Mouse (Mus musculus) midbrain, embryonic 14.5 days (tissue): ENCODE data around the gene Kcne1. TPM values are rescaled to one million over a fixed set of nuclear protein-coding genes. Genes with fewer than 3 reads are reported as not detected.

Experiments used
- ATAC-seq: fragments of 200-750 bp; cut with Nextera tagmentation; 2 replicates; pipeline ENCODE4 v1.8.0; 2017; ENCODE audit warnings: moderate number of reproducible peaks, moderate library complexity; ENCODE audit not compliant: low FRiP score, low TSS enrichment
- DNase-seq: peaks from one replicate; pipeline ENCODE4 v3.0.0-alpha.2; 2015
- H3K27ac ChIP-seq: fragments of 300-500 bp; sonication (generic); replicated peaks from 2 replicates; pipeline ENCODE4 v1.5.1; 2014; ENCODE audit warnings: mild to moderate bottlenecking, low read depth, low read length, moderate library complexity
- H3K27me3 ChIP-seq: fragments of 300-500 bp; sonication (generic); 2 replicates; pipeline ENCODE4 v1.6.1; 2014; ENCODE audit warnings: low read length, control low read depth, mixed read lengths; ENCODE audit not compliant: control insufficient read depth, insufficient read depth
- H3K36me3 ChIP-seq: fragments of 300-500 bp; sonication (generic); 2 replicates; pipeline ENCODE4 v1.6.1; 2014; ENCODE audit warnings: low read length, control low read depth; ENCODE audit not compliant: control insufficient read depth, insufficient read depth
- H3K4me1 ChIP-seq: fragments of 300-500 bp; sonication (generic); 2 replicates; pipeline ENCODE4 v1.6.1; 2014; ENCODE audit warnings: mild to moderate bottlenecking, antibody characterized with exemption, low read length, control low read depth; ENCODE audit not compliant: control insufficient read depth, insufficient read depth
- H3K4me2 ChIP-seq: fragments of 300-500 bp; sonication (generic); 2 replicates; pipeline ENCODE4 v1.6.1; 2014; ENCODE audit warnings: mild to moderate bottlenecking, low read length, moderate library complexity
- H3K4me3 ChIP-seq: fragments of 300-500 bp; sonication (generic); replicated peaks from 2 replicates; pipeline ENCODE4 v1.5.1; 2014; ENCODE audit warnings: low read depth, low read length
- H3K9ac ChIP-seq: fragments of 300-500 bp; sonication (generic); replicated peaks from 2 replicates; pipeline ENCODE4 v1.6.1; 2014; ENCODE audit warnings: mild to moderate bottlenecking, low read length, moderate library complexity
- H3K9me3 ChIP-seq: fragments of 300-500 bp; sonication (generic); 2 replicates; pipeline ENCODE4 v1.6.1; 2016; ENCODE audit warnings: low read length, control low read depth, mixed read lengths; ENCODE audit not compliant: control insufficient read depth
- WGBS: fragments of 180-500 bp; shearing (Covaris S2); extraction: QIAGEN DNeasy Blood & Tissue Kit; methylation state at CpG from one replicate; pipeline ENCODE4 v1.1.7; 2014; 5-methylcytosine and 5-hydroxymethylcytosine counted together
- polyA plus RNA-seq: library from polyadenylated mRNA; unstranded; fragments of >200 nt; fragmentation: Nextera tagmentation; extraction: Ambion mirVana; gene quantifications from 2 replicates; pipeline ENCODE4 v1.2.1, GENCODE M21; 2014

Gene Kcne1
- polyA plus RNA-seq, 1 experiment from 2014 or later, result not detected

DNA sequence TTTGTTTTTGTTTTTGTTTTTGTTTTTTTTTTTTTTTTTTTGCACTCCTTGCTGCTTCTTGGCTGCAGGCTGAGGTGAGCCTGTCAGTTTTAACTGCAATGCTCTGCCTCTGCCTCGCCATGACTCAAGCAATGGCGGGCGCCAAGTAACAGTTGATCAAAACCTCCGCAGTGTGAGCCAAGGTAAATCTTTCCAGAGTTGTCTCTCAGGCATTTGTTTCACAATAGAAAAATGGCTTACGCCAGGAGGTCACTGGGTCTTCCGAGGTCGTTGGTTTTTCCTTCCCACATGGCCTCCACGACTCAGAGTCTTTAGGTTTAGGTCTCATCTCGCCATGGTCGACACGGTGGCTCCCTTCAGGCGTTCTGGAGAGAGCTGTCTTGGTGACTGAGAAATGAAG lies 6.0 kb downstream of the Kcne1 start:
- no peak for ATAC-seq
- H3K36me3 ChIP-seq, result no peaks in the 10 kb centered on the region
- H3K9ac ChIP-seq, result no peak overlapping the region
- 0 out of 2 replicates have a peak, but pooled peaks cover 3% of the 10 kb centered on the region for H3K4me1 ChIP-seq
- no peak overlapping the region for H3K4me2 ChIP-seq
- no peaks in the 10 kb centered on the region for H3K27me3 ChIP-seq
- 89% methylated on average over 12 of the region's 12 CpGs for WGBS
- H3K9me3 ChIP-seq, result no peaks in the 10 kb centered on the region; the same call in 1 of the 2 replicates
- no peak overlapping the region for H3K4me3 ChIP-seq
- no peak overlapping the region for H3K27ac ChIP-seq
- DNase-seq, result no peak

DNA sequence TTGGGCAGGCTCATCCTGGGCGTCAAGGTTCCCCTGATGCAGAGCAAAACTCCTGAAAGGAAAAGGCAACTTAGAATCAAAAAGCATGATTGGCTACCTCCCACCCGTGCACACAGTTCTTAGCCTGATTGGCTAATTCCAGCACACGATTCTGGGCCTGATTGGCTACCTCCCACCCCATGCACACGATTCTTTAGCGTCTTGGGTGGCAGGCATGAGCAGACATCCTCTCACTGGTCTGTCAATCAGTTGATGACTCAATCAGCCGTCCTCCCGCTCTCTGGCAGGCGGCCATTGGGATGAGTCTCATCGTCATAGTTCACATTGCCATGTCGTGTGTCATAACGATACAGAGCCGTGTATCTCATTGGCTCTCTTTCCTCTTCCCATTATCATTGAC lies 10.3 kb downstream of the Kcne1 start:
- Histone ChIP-seq H3K9ac (no peak overlapping the region), H3K36me3 (no peaks in the 10 kb centered on the region), H3K27ac (no peak overlapping the region), H3K9me3 (no peaks in the 10 kb centered on the region; the same call in 1 of the 2 replicates), H3K4me2 (no peak overlapping the region; the same call in 1 of the 2 replicates), H3K4me3 (no peak overlapping the region), H3K27me3 (no peaks in the 10 kb centered on the region), H3K4me1 (no peaks in the 10 kb centered on the region; the same call in 1 of the 2 replicates)
- 44% methylated on average over 12 of the region's 12 CpGs for WGBS
- DNase-seq, result peak; percentile 65
- no peak; the same call in 1 of the 2 replicates for ATAC-seq

DNA sequence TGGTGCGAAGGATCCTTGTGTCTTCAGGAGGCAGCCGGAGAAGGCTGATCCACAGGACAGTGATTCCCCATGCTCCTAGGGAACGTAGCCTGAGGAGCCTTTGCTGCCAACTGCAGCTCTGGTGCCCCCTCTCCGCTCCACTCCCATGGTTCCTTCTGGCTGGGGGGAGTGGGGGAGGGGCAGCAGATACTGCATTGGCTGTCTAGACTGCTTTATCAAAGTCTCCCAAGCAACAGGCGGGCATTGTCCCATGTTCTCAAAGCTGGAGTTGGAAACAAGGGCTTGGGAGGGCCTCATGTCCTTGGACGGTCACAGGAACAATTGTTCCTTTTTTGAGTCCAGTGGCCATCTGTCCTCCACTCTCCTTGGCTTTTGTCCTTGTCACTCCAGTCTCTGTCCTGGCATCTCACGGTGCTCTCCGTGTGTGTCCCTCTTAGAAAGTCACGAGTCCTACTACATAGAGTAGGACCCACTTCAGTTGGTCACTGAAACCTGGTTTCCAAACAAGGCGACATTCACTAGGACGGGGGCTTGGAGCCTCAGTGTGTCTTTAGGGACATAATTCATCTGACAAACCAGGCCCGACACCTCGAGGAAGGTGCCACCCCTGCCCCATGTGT lies 12.9 kb downstream of the Kcne1 start:
- Histone ChIP-seq H3K36me3 (no peaks in the 10 kb centered on the region), H3K4me2 (no peak overlapping the region), H3K9me3 (no peaks in the 10 kb centered on the region; the same call in 1 of the 2 replicates), H3K4me3 (no peak overlapping the region), H3K27ac (no peak overlapping the region), H3K27me3 (no peaks in the 10 kb centered on the region), H3K9ac (no peak overlapping the region), H3K4me1 (peaks cover 2% of the 10 kb centered on the region; the same call in 1 of the 2 replicates)
- DNase-seq (peak; percentile 61), ATAC-seq (no peak)
- WGBS, result 49% methylated on average over 13 of the region's 13 CpGs

DNA sequence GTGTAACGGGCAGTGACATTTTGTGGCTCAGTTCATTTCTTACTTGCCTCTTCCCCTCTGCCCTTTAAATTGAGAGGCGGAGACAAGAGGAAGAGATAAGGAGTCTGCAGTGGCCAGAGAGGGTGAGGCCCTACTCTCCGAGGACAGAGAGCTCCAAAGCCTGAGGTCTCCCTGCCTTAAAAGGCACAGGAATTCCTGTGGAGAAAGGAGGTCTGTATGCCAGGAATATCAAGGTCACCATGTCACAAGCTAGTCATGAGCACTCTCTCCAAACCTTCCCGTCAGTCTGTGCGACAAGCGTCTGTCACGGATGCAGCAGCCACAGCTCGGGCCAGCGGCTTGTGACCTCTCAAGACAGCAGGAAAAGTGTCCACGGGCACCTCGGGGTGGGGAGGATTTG lies 14.1 kb downstream of the Kcne1 start:
- no peak for ATAC-seq
- no peak for DNase-seq
- no peak overlapping the region for H3K4me3 ChIP-seq
- H3K4me1 ChIP-seq, result peaks cover 6% of the 10 kb centered on the region; the same call in 1 of the 2 replicates
- whole genome bisulfite sequencing, result 71% methylated on average over 11 of the region's 11 CpGs
- no peak overlapping the region for H3K4me2 ChIP-seq
- no peaks in the 10 kb centered on the region; the same call in 1 of the 2 replicates for H3K9me3 ChIP-seq
- no peaks in the 10 kb centered on the region for H3K36me3 ChIP-seq
- H3K9ac ChIP-seq, result no peak overlapping the region
- H3K27ac ChIP-seq, result no peak overlapping the region
- H3K27me3 ChIP-seq, result no peaks in the 10 kb centered on the region

DNA sequence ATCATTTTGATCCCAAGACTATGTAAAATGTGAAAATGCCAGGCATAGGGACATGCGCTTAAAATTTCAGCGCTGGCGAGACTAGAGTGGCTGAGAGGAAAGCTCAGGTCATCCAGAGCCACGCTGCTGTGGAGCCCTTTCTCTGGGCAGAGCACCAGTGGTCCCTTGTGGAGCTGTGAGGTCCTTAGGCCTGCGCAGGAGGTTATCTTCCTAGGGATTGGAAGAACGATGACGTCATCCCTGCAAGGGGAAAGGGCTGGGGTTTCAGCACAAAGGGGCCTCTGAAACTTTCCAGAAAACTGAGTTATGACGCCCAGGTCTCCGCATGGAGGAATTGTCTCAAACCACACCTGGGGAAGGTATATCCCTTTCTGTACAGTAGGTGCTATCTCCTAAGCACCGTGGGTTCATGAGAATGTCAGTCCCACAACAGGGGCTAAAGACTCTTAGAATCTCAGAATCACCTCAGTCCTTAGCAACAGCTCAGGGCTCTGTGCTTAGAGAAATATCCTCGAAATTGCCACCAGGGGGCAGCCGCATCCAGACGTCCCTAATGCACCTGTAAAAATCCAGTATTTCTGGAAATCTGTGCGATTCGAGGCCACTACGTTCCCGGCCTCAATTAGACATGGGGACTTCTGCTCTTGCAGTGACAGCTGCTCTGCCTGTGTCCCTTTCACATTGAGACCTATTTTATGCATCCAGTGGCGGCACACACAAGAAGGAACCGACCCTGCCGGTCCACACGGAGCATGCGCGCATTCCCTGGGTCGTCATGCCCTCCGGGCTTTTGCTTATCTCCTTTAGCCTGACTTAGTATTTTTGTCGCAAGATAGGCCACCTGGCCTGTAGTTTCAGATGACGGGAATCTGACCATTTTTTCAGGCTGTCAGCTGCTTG lies 18.4 kb downstream of the Kcne1 start:
- Histone ChIP-seq H3K4me2 (peak overlapping the region; percentile 52), H3K36me3 (no peaks in the 10 kb centered on the region), H3K4me3 (peak overlapping the region; percentile 28), H3K9ac (peak overlapping the region; percentile 42; the same call in 1 of the 2 replicates), H3K27ac (0 out of 2 replicates have a peak overlapping the region, but pooled peaks have one; percentile 41), H3K9me3 (no peaks in the 10 kb centered on the region), H3K4me1 (peaks cover 6% of the 10 kb centered on the region; the same call in 1 of the 2 replicates), H3K27me3 (no peaks in the 10 kb centered on the region)
- ATAC-seq (peak; percentile 71), DNase-seq (peak; percentile 93)
- WGBS, result 28% methylated on average over 27 of the region's 27 CpGs

DNA sequence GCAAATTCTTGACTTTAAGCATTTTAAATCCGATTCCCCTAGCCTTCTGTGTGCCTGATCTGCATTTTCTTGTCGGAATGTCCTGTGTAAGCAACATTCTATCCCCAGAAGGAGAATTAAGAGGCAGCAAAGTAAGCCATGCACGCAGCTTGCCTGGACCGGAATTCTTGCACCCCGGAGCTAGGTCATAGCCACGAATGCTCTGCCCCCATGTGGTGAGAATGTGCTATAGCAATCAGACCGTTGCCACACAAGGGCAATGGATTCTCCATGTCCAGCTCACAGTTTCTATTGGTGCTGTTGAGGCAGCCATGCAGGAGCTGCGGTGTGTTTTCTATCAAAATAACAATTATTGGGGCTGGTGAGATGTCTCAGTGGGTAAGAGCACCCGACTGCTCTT lies 23.0 kb downstream of the Kcne1 start:
- DNase-seq (peak; percentile 92), ATAC-seq (no peak)
- Histone ChIP-seq H3K4me1 (0 out of 2 replicates have a peak, but pooled peaks cover 3% of the 10 kb centered on the region), H3K4me2 (no peak overlapping the region), H3K4me3 (no peak overlapping the region), H3K36me3 (no peaks in the 10 kb centered on the region), H3K9me3 (no peaks in the 10 kb centered on the region), H3K9ac (no peak overlapping the region), H3K27me3 (no peaks in the 10 kb centered on the region), H3K27ac (no peak overlapping the region)
- WGBS, result 5% methylated on average over 9 of the region's 9 CpGs

DNA sequence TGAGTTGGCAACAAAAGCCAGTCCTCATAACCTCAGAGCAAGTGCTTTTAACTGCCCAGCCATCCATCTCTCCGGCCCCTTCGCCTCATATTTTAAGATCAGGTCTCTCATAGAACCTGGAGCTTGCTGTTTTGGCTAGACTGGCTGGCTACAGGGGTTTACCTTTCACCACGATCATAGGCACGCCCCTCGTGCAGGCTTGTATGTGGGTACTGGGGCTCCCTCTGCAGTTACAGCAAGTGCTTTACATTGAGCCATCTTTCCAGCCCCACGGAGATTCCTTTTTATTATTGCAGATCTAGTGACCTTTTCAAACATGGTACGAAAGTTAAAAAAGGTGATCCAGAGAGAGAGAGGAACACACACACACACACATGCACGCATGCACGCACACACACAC lies 24.7 kb downstream of the Kcne1 start:
- H3K4me3 ChIP-seq, result no peak overlapping the region
- H3K36me3 ChIP-seq, result no peaks in the 10 kb centered on the region
- H3K27ac ChIP-seq, result no peak overlapping the region
- H3K4me1 ChIP-seq, result no peaks in the 10 kb centered on the region
- DNase-seq (no peak), ATAC-seq (no peak)
- H3K9me3 ChIP-seq, result no peaks in the 10 kb centered on the region
- no peak overlapping the region for H3K9ac ChIP-seq
- 65% methylated on average over 9 of the region's 9 CpGs for WGBS
- no peaks in the 10 kb centered on the region for H3K27me3 ChIP-seq
- no peak overlapping the region for H3K4me2 ChIP-seq

DNA sequence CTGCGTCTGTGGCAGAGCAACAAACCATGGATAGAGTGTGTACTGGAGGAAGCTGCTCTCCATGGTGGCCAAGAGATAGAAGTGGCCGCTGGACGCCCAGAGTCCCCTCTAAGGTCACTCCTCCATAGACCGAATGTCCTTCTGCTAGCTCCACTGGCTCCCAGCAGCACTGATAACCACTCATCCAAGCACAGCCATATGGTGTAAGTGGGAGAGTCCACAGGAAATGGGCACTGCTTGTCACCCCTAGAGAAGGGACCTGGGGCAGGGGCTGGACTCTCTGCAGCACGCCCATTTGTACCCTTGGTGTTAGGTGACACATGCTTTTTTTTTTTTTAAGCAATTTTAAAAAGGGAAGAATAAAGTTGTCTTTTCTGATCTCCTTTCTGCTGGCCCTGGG lies 28.3 kb downstream of the Kcne1 start:
- no peak overlapping the region for H3K4me3 ChIP-seq
- no peak overlapping the region for H3K9ac ChIP-seq
- H3K27me3 ChIP-seq, result no peaks in the 10 kb centered on the region
- WGBS, result 88% methylated on average over 5 of the region's 5 CpGs
- no peak for DNase-seq
- no peaks in the 10 kb centered on the region for H3K9me3 ChIP-seq
- no peak overlapping the region for H3K27ac ChIP-seq
- no peak for ATAC-seq
- H3K4me2 ChIP-seq, result no peak overlapping the region
- H3K4me1 ChIP-seq, result no peaks in the 10 kb centered on the region
- no peaks in the 10 kb centered on the region for H3K36me3 ChIP-seq
